Mouse (Mus musculus) heart, adult 8-10 months (tissue): Measurements from ENCODE around the gene Srsf4. TPM values are rescaled to one million over a fixed set of nuclear protein-coding genes. Genes with fewer than 3 reads are reported as not detected.

Source experiments
- total RNA-seq, 4 experiments: library from RNA; stranded (reverse); gene quantifications; 2 replicates each; pipeline ENCODE4 v1.2.4; 2022

The Srsf4 gene
- total RNA-seq, 4 experiments from 2014 or later = 28.6 to 34.4 (median 32.5) TPM

Other genes starting within 250 kb of the Srsf4 start
- gene Ptpru, start 35.3 kb upstream of the Srsf4 start, total RNA-seq = 1 to 10 TPM; 4.5 to 9.7 (median 5.7) TPM
- 10 to 100 TPM; 24.4 to 27.9 (median 25.5) TPM for gene Mecr, start 30.1 kb upstream of the Srsf4 start, total RNA-seq
- gene Tmem200b, start 48.2 kb downstream of the Srsf4 start, total RNA-seq = 1 to 10 TPM; 4.3 to 6.5 (median 5.1) TPM
- gene Gm10300, start 201.1 kb downstream of the Srsf4 start, total RNA-seq = under 1 TPM in 3 of 4 experiments, not detected in 1; 0.12 to 0.29 (median 0.13) TPM
- gene Epb41, start 201.7 kb downstream of the Srsf4 start, total RNA-seq = 100 to 1,000 TPM; 117 to 139 (median 131) TPM